In the genomic region with DNA sequence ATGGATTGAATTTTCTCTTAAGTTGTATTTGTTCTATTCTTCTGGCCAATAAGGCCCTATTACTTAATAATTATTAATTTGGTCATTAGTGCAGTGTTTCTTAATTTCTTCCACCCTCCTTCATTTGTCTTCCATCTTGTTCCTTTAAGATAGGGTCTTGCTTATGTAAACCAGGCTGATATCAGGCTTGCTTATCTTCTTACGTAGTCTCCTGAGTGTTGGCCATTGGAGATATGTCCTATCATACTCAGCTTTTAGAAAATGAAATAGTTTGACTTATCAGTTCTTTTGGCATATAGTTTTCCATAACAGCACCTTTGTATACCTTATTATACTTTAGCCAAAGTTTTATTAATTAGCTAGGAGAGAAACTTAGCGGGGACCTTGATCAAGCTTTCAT, we compare ENCODE assay signal across 16 mouse cellular contexts.
"Had no signal": no experiment of that assay in that cellular context is flagged by ENCODE, and none has a peak within 500 bp of the region (broad histone marks: within the 10 kb centered on the region; RNA-seq: fewer than 3 reads in every experiment).

No protein-coding gene starts in this region.

- H3K27me3 ChIP-seq: neural tube, embryonic 13.5 days; neural tube, embryonic 15.5 days; stomach, embryonic 15.5 days had no signal

- H3K4me2 ChIP-seq: neural tube, embryonic 13.5 days; neural tube, embryonic 15.5 days; stomach, embryonic 15.5 days had no signal

- H3K4me1 ChIP-seq: neural tube, embryonic 13.5 days; neural tube, embryonic 15.5 days; stomach, embryonic 15.5 days had no signal

- H3K9me3 ChIP-seq: neural tube, embryonic 13.5 days; neural tube, embryonic 15.5 days; stomach, embryonic 15.5 days had no signal

- H3K27ac ChIP-seq: neural tube, embryonic 13.5 days; neural tube, embryonic 15.5 days; stomach, embryonic 15.5 days; stomach, postnatal 0 days had no signal

- H3K9ac ChIP-seq: neural tube, embryonic 13.5 days; neural tube, embryonic 15.5 days; stomach, embryonic 15.5 days had no signal

- DNase-seq: retina, postnatal 1 day; right cerebral cortex, adult 18-20 months; right cerebral cortex, postnatal 14 days; right cerebral cortex, postnatal 25 days; right cerebral cortex, postnatal 4 days; spleen, adult 18-20 months; thymus, adult 18-20 months; thymus, adult 2 months; thymus, postnatal 14 days; thymus, postnatal 25 days; thymus, postnatal 36 days; thymus, postnatal 4 days had no signal

- H3K4me3 ChIP-seq: neural tube, embryonic 13.5 days; neural tube, embryonic 15.5 days; stomach, embryonic 15.5 days had no signal
